In genomic region chr6:112739635-112740034, GRCm38 (mm10) we compare ENCODE assay signal across 18 mouse cellular contexts.
"Had no signal": no experiment of that assay in that cellular context is flagged by ENCODE, and none has a peak within 500 bp of the region (broad histone marks: within the 10 kb centered on the region; RNA-seq: fewer than 3 reads in every experiment).

No protein-coding gene starts in this region.

- H3K4me3 ChIP-seq: intestine, embryonic 15.5 days; midbrain, embryonic 12.5 days; midbrain, embryonic 15.5 days; neural tube, embryonic 12.5 days; neural tube, embryonic 15.5 days had no signal

- H3K4me2 ChIP-seq: intestine, embryonic 15.5 days; lung, embryonic 14.5 days; midbrain, embryonic 12.5 days; midbrain, embryonic 15.5 days; neural tube, embryonic 12.5 days; neural tube, embryonic 15.5 days had no signal

- H3K9ac ChIP-seq: intestine, embryonic 15.5 days; liver, embryonic 14.5 days; liver, postnatal 0 days; lung, embryonic 14.5 days; midbrain, embryonic 12.5 days; midbrain, embryonic 15.5 days; neural tube, embryonic 12.5 days; neural tube, embryonic 15.5 days had no signal

- H3K9me3 ChIP-seq: intestine, embryonic 15.5 days; midbrain, embryonic 12.5 days; midbrain, embryonic 15.5 days; neural tube, embryonic 12.5 days; neural tube, embryonic 15.5 days had no signal

- H3K27me3 ChIP-seq: intestine, embryonic 15.5 days; midbrain, embryonic 12.5 days; midbrain, embryonic 15.5 days; neural tube, embryonic 12.5 days; neural tube, embryonic 15.5 days had no signal

- DNase-seq: kidney, adult 11 months; kidney, adult 9 months; kidney, postnatal 14 days; liver, postnatal 0 days; lung, embryonic 14.5 days; right cerebral cortex, adult 18-20 months; right cerebral cortex, postnatal 14 days; right cerebral cortex, postnatal 4 days; thymus, adult 18-20 months; thymus, postnatal 4 days had no signal

- H3K4me1 ChIP-seq: intestine, embryonic 15.5 days; midbrain, embryonic 12.5 days; midbrain, embryonic 15.5 days; neural tube, embryonic 15.5 days had no signal

- ATAC-seq: intestine, embryonic 15.5 days; liver, postnatal 0 days; lung, postnatal 0 days; midbrain, embryonic 15.5 days had no signal

- H3K27ac ChIP-seq: intestine, embryonic 15.5 days; liver, embryonic 14.5 days; midbrain, embryonic 12.5 days; midbrain, embryonic 15.5 days; neural tube, embryonic 12.5 days; neural tube, embryonic 15.5 days; stomach, postnatal 0 days had no signal

- H3K36me3 ChIP-seq: intestine, embryonic 15.5 days had no signal
